Mouse (Mus musculus) heart, embryonic 10.5 days (tissue): ENCODE data around the gene Epha4. TPM values are rescaled to one million over a fixed set of nuclear protein-coding genes. Genes with fewer than 3 reads are reported as not detected.
A peak's percentile ranks its signal among the peaks of the same experiment; 100 is the strongest.

Experiments
- DNase-seq: peaks from one replicate; pipeline ENCODE4 v3.0.0-alpha.2; 2017; ENCODE audit warnings: low spot score
- H3K27ac ChIP-seq: fragments of 300-500 bp; sonication (generic); 2 replicates; pipeline ENCODE4 v1.5.1; 2016; ENCODE audit warnings: mild to moderate bottlenecking
- H3K27me3 ChIP-seq: fragments of 300-500 bp; sonication (generic); 2 replicates; pipeline ENCODE4 v1.6.1; 2016; ENCODE audit warnings: mild to moderate bottlenecking; ENCODE audit not compliant: poor library complexity, insufficient read depth, severe bottlenecking
- H3K36me3 ChIP-seq: fragments of 300-500 bp; sonication (generic); 2 replicates; pipeline ENCODE4 v1.6.1; 2016; ENCODE audit warnings: mild to moderate bottlenecking, moderate library complexity
- H3K4me1 ChIP-seq: fragments of 300-500 bp; sonication (generic); 2 replicates; pipeline ENCODE4 v1.6.1; 2016; ENCODE audit warnings: mild to moderate bottlenecking
- H3K4me3 ChIP-seq: fragments of 300-500 bp; sonication (generic); 2 replicates; pipeline ENCODE4 v1.5.1; 2016; ENCODE audit warnings: mild to moderate bottlenecking, moderate library complexity
- H3K9me3 ChIP-seq: fragments of 300-500 bp; sonication (generic); 2 replicates; pipeline ENCODE4 v1.6.1; 2016; ENCODE audit warnings: mild to moderate bottlenecking, moderate library complexity
- WGBS: fragments of 180-500 bp; shearing (Covaris S2); methylation state at CpG from one replicate; pipeline ENCODE4 v1.1.7; 2016; 5-methylcytosine and 5-hydroxymethylcytosine counted together
- polyA plus RNA-seq: library from polyadenylated mRNA; unstranded; fragments of >200 nt; fragmentation: Nextera tagmentation; extraction: Ambion mirVana; gene quantifications from 2 replicates; pipeline ENCODE4 v1.2.1, GENCODE M21; 2016

Gene Epha4
- polyA plus RNA-seq, result 6.1 and 11.5 TPM in 2 replicates

- peaks cover 27% of the 10 kb centered on the region; the same call in 1 of the 2 replicates for H3K4me1 ChIP-seq
- peak; percentile 95 for DNase-seq
- WGBS, result under 1% methylated on average over 40 of the region's 40 CpGs
- H3K27ac ChIP-seq, result peak within 1 kb of the TSS; percentile 82
- peak within 1 kb of the TSS; percentile 72 for H3K4me3 ChIP-seq
- H3K27me3 ChIP-seq, result peaks cover 17% of the 10 kb centered on the region
- no peaks in the 10 kb centered on the region for H3K9me3 ChIP-seq
- H3K36me3 ChIP-seq, result 0 out of 2 replicates have a peak, but pooled peaks cover 3% of the 10 kb centered on the region
Observed at GRCm38 (mm10) chr1:77514963-77515650, at the start of gene Epha4. TSS of gene Epha4 (minus strand) at chr1:77515088.

DNA sequence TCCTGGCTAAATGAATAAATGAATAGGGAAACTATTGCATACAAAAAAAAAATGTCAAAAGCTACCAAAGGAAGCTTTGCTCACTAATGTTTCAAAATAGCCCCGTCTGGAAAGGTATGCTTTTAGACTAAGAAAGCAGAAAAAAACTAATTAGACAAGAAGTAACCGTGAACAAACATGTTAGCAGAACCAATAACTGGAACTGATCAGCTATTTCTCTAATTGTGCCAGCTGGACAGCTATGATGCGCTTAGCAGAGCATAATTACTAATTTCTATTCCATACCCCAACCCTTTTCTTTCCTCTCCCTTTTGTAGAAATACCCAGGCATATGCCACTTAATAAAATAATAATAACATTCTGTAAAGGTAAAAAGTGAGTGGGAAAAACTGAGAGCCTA is 41.3 kb upstream of the Epha4 start:
- Histone ChIP-seq H3K36me3 (no peaks in the 10 kb centered on the region), H3K4me1 (no peaks in the 10 kb centered on the region), H3K27ac (no peak overlapping the region), H3K4me3 (no peak overlapping the region), H3K27me3 (no peaks in the 10 kb centered on the region), H3K9me3 (no peaks in the 10 kb centered on the region)
- no peak for DNase-seq
- WGBS, result 86% methylated on average over 3 of the region's 3 CpGs

- Histone ChIP-seq H3K27me3 (no peaks in the 10 kb centered on the region), H3K27ac (no peak overlapping the region), H3K4me1 (no peaks in the 10 kb centered on the region), H3K4me3 (no peak overlapping the region), H3K9me3 (no peaks in the 10 kb centered on the region), H3K36me3 (no peaks in the 10 kb centered on the region)
- DNase-seq, result no peak
- 91% methylated on average over 7 of the region's 7 CpGs for WGBS
Observed at GRCm38 (mm10) chr1:77551927-77552326, 37.0 kb upstream of the Epha4 start.

DNA sequence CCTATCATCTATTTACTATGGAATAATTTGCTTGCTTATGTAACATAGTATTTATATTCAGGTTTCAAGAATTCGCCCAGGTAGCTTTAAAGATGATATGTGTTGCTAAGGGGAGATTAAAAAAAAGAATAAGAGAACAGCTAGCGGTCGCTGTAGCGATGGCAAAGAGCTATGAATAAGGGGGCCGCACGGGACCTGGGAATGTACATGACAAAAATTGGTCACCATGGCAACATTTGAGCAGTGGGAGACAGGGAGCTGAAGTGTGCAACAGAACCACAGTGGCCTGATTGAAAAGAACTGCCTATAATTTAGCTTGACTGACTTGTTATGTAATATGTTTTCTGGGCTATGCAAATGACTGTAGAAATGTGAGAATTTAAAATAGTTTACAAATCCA is 30.8 kb upstream of the Epha4 start:
- WGBS, result 78% methylated on average over 6 of the region's 6 CpGs

GRCm38 (mm10) chr1:77545035-77545434 is 30.1 kb upstream of the Epha4 start:
- no peak for DNase-seq
- Histone ChIP-seq H3K4me1 (no peaks in the 10 kb centered on the region), H3K27me3 (no peaks in the 10 kb centered on the region), H3K36me3 (no peaks in the 10 kb centered on the region), H3K27ac (no peak overlapping the region), H3K9me3 (no peaks in the 10 kb centered on the region), H3K4me3 (no peak overlapping the region)
- WGBS, result 80% methylated on average over 1 of the region's 1 CpGs

More for the DNA sequence above, 30.8 kb upstream of the Epha4 start:
- no peak overlapping the region for H3K4me3 ChIP-seq
- H3K4me1 ChIP-seq, result no peaks in the 10 kb centered on the region
- DNase-seq, result no peak
- no peaks in the 10 kb centered on the region for H3K9me3 ChIP-seq
- H3K27me3 ChIP-seq, result no peaks in the 10 kb centered on the region
- no peaks in the 10 kb centered on the region for H3K36me3 ChIP-seq
- H3K27ac ChIP-seq, result no peak overlapping the region

DNA sequence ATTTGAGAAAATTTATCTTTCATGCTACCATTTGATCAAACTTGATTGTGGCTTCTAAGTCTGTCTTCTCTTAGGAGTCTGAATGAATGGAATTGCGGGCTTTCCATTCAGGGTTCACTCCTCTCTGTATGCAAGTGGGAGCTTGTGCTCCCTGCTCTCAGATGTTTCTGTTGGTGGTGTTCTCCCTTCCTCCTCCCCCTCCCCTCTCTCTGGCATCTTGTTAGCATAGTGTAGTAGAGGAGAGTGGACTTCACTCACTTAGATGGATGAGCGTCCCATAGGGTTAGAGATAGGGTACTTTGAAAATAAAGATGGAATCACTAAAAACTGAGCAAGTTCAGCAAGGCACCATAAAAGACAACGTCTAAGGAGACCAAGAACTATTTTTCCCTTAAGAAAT is 29.4 kb upstream of the Epha4 start:
- 27% methylated on average over 3 of the region's 3 CpGs for WGBS

GRCm38 (mm10) chr1:77539945-77540344 is 25.1 kb upstream of the Epha4 start:
- H3K27me3 ChIP-seq, result no peaks in the 10 kb centered on the region
- 86% methylated on average over 12 of the region's 12 CpGs for WGBS
- DNase-seq, result no peak

More for the DNA sequence above, 29.4 kb upstream of the Epha4 start:
- H3K4me3 ChIP-seq, result no peak overlapping the region
- no peaks in the 10 kb centered on the region for H3K4me1 ChIP-seq
- no peaks in the 10 kb centered on the region for H3K27me3 ChIP-seq
- H3K9me3 ChIP-seq, result no peaks in the 10 kb centered on the region
- no peak for DNase-seq
- H3K27ac ChIP-seq, result no peak overlapping the region
- H3K36me3 ChIP-seq, result no peaks in the 10 kb centered on the region

DNA sequence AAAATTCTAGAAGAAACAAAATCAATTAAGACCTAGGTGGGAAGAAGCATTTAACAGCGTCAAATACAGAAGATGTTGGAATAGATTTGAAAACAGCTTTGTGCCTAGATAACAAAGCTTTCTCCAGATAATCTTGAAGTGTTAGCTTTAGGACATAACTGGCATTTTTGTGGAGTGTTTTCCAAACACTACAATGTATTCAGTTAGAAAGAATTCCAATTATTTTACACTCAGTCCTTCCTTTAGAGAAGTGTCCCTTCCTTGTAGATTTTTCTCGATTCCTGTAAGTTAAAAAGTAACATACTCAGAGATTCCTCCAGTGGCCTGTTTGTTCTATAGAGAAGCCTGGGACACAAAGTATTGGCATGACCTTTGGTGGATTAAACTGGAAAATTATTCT is 23.7 kb upstream of the Epha4 start:
- no peak overlapping the region for H3K27ac ChIP-seq
- H3K9me3 ChIP-seq, result no peaks in the 10 kb centered on the region
- H3K27me3 ChIP-seq, result no peaks in the 10 kb centered on the region
- no peaks in the 10 kb centered on the region for H3K36me3 ChIP-seq
- no peak overlapping the region for H3K4me3 ChIP-seq
- no peaks in the 10 kb centered on the region for H3K4me1 ChIP-seq
- DNase-seq, result no peak
- WGBS, result 37% methylated on average over 2 of the region's 2 CpGs

More at GRCm38 (mm10) chr1:77539945-77540344, 25.1 kb upstream of the Epha4 start:
- Histone ChIP-seq H3K9me3 (no peaks in the 10 kb centered on the region), H3K27ac (no peak overlapping the region), H3K4me3 (no peak overlapping the region), H3K36me3 (no peaks in the 10 kb centered on the region), H3K4me1 (no peaks in the 10 kb centered on the region)

GRCm38 (mm10) chr1:77535905-77536304 is 21.0 kb upstream of the Epha4 start:
- no peak overlapping the region for H3K4me3 ChIP-seq
- H3K27ac ChIP-seq, result no peak overlapping the region
- H3K36me3 ChIP-seq, result no peaks in the 10 kb centered on the region
- no peaks in the 10 kb centered on the region for H3K27me3 ChIP-seq
- WGBS, result 70% methylated on average over 5 of the region's 5 CpGs
- no peak for DNase-seq
- H3K4me1 ChIP-seq, result no peaks in the 10 kb centered on the region
- no peaks in the 10 kb centered on the region for H3K9me3 ChIP-seq

DNA sequence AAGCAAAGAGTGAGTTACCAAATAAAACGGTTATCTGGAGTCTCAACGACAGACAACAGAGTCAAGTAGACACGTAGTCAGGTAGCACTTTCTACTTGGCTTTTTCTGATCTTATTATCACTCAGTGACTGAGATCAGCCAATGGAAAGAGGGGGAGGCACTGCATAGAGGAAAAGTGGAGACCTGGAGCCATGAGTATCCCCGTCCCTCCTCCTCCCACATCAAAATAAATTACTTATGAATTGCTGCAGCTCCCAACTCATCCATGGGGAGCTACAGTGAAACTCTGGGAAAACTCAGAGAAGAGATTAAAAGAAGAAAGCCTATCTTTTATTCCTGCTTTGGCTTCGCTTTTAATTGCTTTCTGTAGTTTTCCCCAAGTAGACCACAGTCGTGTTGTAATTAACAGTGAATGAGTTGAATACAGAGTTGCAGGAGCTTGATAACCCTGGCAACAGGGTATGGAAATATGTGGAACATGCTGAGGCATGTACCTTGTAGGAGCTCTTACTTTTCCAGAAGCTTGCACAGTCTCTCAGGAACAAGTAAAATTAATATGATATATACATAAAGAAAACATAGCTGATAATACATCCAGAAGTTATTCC is 17.8 kb upstream of the Epha4 start:
- no peaks in the 10 kb centered on the region for H3K27me3 ChIP-seq
- H3K4me3 ChIP-seq, result no peak overlapping the region
- 37% methylated on average over 6 of the region's 6 CpGs for WGBS
- H3K36me3 ChIP-seq, result no peaks in the 10 kb centered on the region
- H3K9me3 ChIP-seq, result no peaks in the 10 kb centered on the region
- no peak for DNase-seq
- no peaks in the 10 kb centered on the region for H3K4me1 ChIP-seq
- no peak overlapping the region for H3K27ac ChIP-seq

- H3K36me3 ChIP-seq, result no peaks in the 10 kb centered on the region
- no peak overlapping the region for H3K27ac ChIP-seq
- DNase-seq, result no peak
- H3K4me1 ChIP-seq, result no peaks in the 10 kb centered on the region
- WGBS, result 60% methylated on average over 5 of the region's 5 CpGs
- no peaks in the 10 kb centered on the region for H3K9me3 ChIP-seq
- H3K4me3 ChIP-seq, result no peak overlapping the region
- H3K27me3 ChIP-seq, result no peaks in the 10 kb centered on the region
Observed at GRCm38 (mm10) chr1:77531934-77532575, 17.2 kb upstream of the Epha4 start.

- Histone ChIP-seq H3K4me1 (peaks cover 7% of the 10 kb centered on the region; the same call in 1 of the 2 replicates), H3K27ac (no peak overlapping the region), H3K36me3 (no peaks in the 10 kb centered on the region), H3K9me3 (no peaks in the 10 kb centered on the region), H3K4me3 (no peak overlapping the region), H3K27me3 (no peaks in the 10 kb centered on the region)
- 62% methylated on average over 8 of the region's 8 CpGs for WGBS
- no peak for DNase-seq
Observed at GRCm38 (mm10) chr1:77525082-77525481, 10.2 kb upstream of the Epha4 start.

GRCm38 (mm10) chr1:77523354-77523753 is 8.5 kb upstream of the Epha4 start:
- Histone ChIP-seq H3K27me3 (peaks cover 5% of the 10 kb centered on the region), H3K4me1 (peaks cover 7% of the 10 kb centered on the region; the same call in 1 of the 2 replicates), H3K27ac (no peak overlapping the region), H3K36me3 (no peaks in the 10 kb centered on the region), H3K9me3 (no peaks in the 10 kb centered on the region), H3K4me3 (no peak overlapping the region)
- DNase-seq, result no peak
- WGBS, result 84% methylated on average over 2 of the region's 2 CpGs
